Mouse (Mus musculus) cerebellum, adult 2 months (tissue): ENCODE results near the gene Kcnh6.

Experiments used
- CTCF ChIP-seq: fragments of 200-500 bp; IDR thresholded peaks from 2 replicates; pipeline ENCODE4 v1.5.1; 2011; ENCODE audit warnings: low read depth, mild to moderate bottlenecking, control low read depth, low read length, moderate library complexity, borderline replicate concordance; ENCODE audit not compliant: insufficient read depth
- POLR2A ChIP-seq: fragments of 200-500 bp; IDR thresholded peaks from 2 replicates; pipeline ENCODE4 v1.6.1; 2011; ENCODE audit warnings: low read length, control low read depth, borderline replicate concordance; ENCODE audit not compliant: insufficient read depth

DNA sequence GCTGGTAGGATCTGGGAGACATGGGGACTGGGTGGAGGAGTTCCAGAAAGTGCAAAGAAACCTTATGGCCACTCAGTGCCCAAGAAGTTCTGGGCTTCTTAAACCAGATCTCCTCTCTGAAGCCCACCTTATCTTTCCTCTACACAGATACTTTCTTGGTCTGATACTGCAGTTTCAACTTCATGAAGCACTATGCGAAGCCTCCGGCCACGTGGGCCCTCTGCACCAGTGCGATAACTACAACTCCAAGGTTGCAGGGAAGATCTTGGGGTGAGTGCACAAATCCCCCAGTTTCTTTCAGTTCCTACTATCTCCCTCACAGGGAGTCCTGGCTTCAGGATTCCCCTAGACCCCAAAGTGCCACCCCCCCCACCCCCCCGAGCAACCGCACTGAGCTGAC, 7.9 kb upstream of the Kcnh6 start:
- TF ChIP-seq POLR2A: no peak
- no peak for TF ChIP-seq CTCF
